Mouse (Mus musculus) midbrain, postnatal 0 days (tissue): ENCODE measurements around the gene Tpgs1. TPM values are rescaled to one million over a fixed set of nuclear protein-coding genes. Genes with fewer than 3 reads are reported as not detected.

Experiments
- ATAC-seq: fragments of 200-750 bp; cut with Nextera tagmentation; 2 replicates; pipeline ENCODE4 v1.8.0; 2017; ENCODE audit warnings: moderate number of reproducible peaks, mild to moderate bottlenecking, moderate TSS enrichment, moderate library complexity; ENCODE audit not compliant: low FRiP score
- DNase-seq: peaks from one replicate; pipeline ENCODE4 v3.0.0-alpha.2; 2015; ENCODE audit warnings: low spot score
- H3K27ac ChIP-seq: fragments of 300-500 bp; sonication (generic); 2 replicates; pipeline ENCODE4 v1.5.1; 2014; ENCODE audit warnings: low read depth, mild to moderate bottlenecking, low read length, mixed read lengths
- H3K27me3 ChIP-seq: fragments of 300-500 bp; sonication (generic); 2 replicates; pipeline ENCODE4 v1.6.1; 2014; ENCODE audit warnings: low read length, control low read depth, mixed read lengths; ENCODE audit not compliant: insufficient read depth
- H3K36me3 ChIP-seq: fragments of 300-500 bp; sonication (generic); 2 replicates; pipeline ENCODE4 v1.6.1; 2014; ENCODE audit warnings: low read length, control low read depth, mixed read lengths; ENCODE audit not compliant: insufficient read depth
- H3K4me1 ChIP-seq: fragments of 300-500 bp; sonication (generic); 2 replicates; pipeline ENCODE4 v1.6.1; 2014; ENCODE audit warnings: mild to moderate bottlenecking, control low read depth, antibody characterized with exemption, low read length, mixed read lengths; ENCODE audit not compliant: insufficient read depth
- H3K4me2 ChIP-seq: fragments of 300-500 bp; sonication (generic); 2 replicates; pipeline ENCODE4 v1.6.1; 2014; ENCODE audit warnings: low read depth, mild to moderate bottlenecking, low read length, mixed read lengths; ENCODE audit not compliant: poor library complexity, severe bottlenecking
- H3K4me3 ChIP-seq: fragments of 300-500 bp; sonication (generic); 2 replicates; pipeline ENCODE4 v1.5.1; 2014; ENCODE audit warnings: low read depth, mild to moderate bottlenecking, low read length, moderate library complexity
- H3K9ac ChIP-seq: fragments of 300-500 bp; sonication (generic); replicated peaks from 2 replicates; pipeline ENCODE4 v1.6.1; 2014; ENCODE audit warnings: mild to moderate bottlenecking, low read length, moderate library complexity, mixed read lengths; ENCODE audit not compliant: poor library complexity, severe bottlenecking
- H3K9me3 ChIP-seq: fragments of 300-500 bp; sonication (generic); 2 replicates; pipeline ENCODE4 v1.6.1; 2016; ENCODE audit warnings: low read length, control low read depth
- CTCF ChIP-seq: IDR thresholded peaks from 2 replicates; pipeline ENCODE4 v1.5.1; 2016; ENCODE audit warnings: antibody characterized with exemption, mild to moderate bottlenecking
- WGBS: fragments of 180-500 bp; shearing (Covaris S2); extraction: QIAGEN DNeasy Blood & Tissue Kit; methylation state at CpG from one replicate; pipeline ENCODE4 v1.1.7; 2014; 5-methylcytosine and 5-hydroxymethylcytosine counted together
- polyA plus RNA-seq: library from polyadenylated mRNA; unstranded; fragments of >200 nt; fragmentation: Nextera tagmentation; extraction: Ambion mirVana; gene quantifications from 2 replicates; pipeline ENCODE4 v1.2.1, GENCODE M21; 2015
- total RNA-seq: library from RNA; depleted of rRNA; stranded (reverse); fragments of >200 nt; gene quantifications from 2 replicates; pipeline ENCODE4 v1.2.3, GENCODE M21; 2014

Gene Tpgs1
- total and polyA plus RNA-seq, 2 experiments from 2014 or later, result 80.9 to 139 TPM

- no peaks in the 10 kb centered on the region for H3K27me3 ChIP-seq
- 0 out of 2 replicates have a peak, but pooled peaks cover 3% of the 10 kb centered on the region for H3K36me3 ChIP-seq
- peaks cover 9% of the 10 kb centered on the region; the same call in 1 of the 2 replicates for H3K4me1 ChIP-seq
- H3K9me3 ChIP-seq, result no peaks in the 10 kb centered on the region
- no peak overlapping the region for H3K9ac ChIP-seq
- H3K4me2 ChIP-seq, result no peak overlapping the region
- H3K4me3 ChIP-seq, result no peak overlapping the region
- H3K27ac ChIP-seq, result no peak overlapping the region
- WGBS, result 83% methylated on average over 17 of the region's 17 CpGs
- TF ChIP-seq CTCF, result no peak
- ATAC-seq (no peak), DNase-seq (no peak)
Measured at GRCm38 (mm10) chr10:79633006-79633777, 36.0 kb upstream of the Tpgs1 start.

GRCm38 (mm10) chr10:79636287-79636686 is 32.9 kb upstream of the Tpgs1 start:
- TF ChIP-seq CTCF, result no peak
- no peak for DNase-seq
- 70% methylated on average over 8 of the region's 8 CpGs for WGBS
- no peaks in the 10 kb centered on the region for H3K9me3 ChIP-seq
- peaks cover 5% of the 10 kb centered on the region; the same call in 1 of the 2 replicates for H3K27me3 ChIP-seq
- H3K27ac ChIP-seq, result 0 out of 2 replicates have a peak overlapping the region, but pooled peaks have one; percentile 18
- H3K9ac ChIP-seq, result peak overlapping the region; percentile 89; the same call in 1 of the 2 replicates
- peak overlapping the region; percentile 92 for H3K4me2 ChIP-seq
- peaks cover 12% of the 10 kb centered on the region; the same call in 1 of the 2 replicates for H3K4me1 ChIP-seq
- peak; percentile 7; the same call in 1 of the 2 replicates for ATAC-seq
- H3K36me3 ChIP-seq, result no peaks in the 10 kb centered on the region
- H3K4me3 ChIP-seq, result peak overlapping the region; percentile 84

- H3K9ac ChIP-seq, result peak within 1 kb of the TSS; percentile 89
- no peak for TF ChIP-seq CTCF
- peak; percentile 83 for DNase-seq
- peak within 1 kb of the TSS; percentile 93 for H3K27ac ChIP-seq
- H3K36me3 ChIP-seq, result no peaks in the 10 kb centered on the region
- peaks cover 5% of the 10 kb centered on the region; the same call in 1 of the 2 replicates for H3K27me3 ChIP-seq
- under 1% methylated on average over 108 of the region's 116 CpGs for WGBS
- no peaks in the 10 kb centered on the region for H3K9me3 ChIP-seq
- H3K4me2 ChIP-seq, result peak within 1 kb of the TSS; percentile 92
- ATAC-seq, result peak; percentile 88
- peak within 1 kb of the TSS; percentile 84 for H3K4me3 ChIP-seq
- H3K4me1 ChIP-seq, result peaks cover 12% of the 10 kb centered on the region; the same call in 1 of the 2 replicates
Measured at GRCm38 (mm10) chr10:79637128-79638110, 31.8 kb upstream of the Tpgs1 start, which contains the start of gene Shc2. TSS of gene Shc2 (minus strand) at chr10:79637918.

- peak overlapping the region; percentile 93; the same call in 1 of the 2 replicates for H3K27ac ChIP-seq
- H3K4me3 ChIP-seq, result peak overlapping the region; percentile 84; the same call in 1 of the 2 replicates
- ATAC-seq (no peak), DNase-seq (peak; percentile 55)
- peak overlapping the region; percentile 1; the same call in 1 of the 2 replicates for H3K9ac ChIP-seq
- peak overlapping the region; percentile 92 for H3K4me2 ChIP-seq
- H3K4me1 ChIP-seq, result peaks cover 12% of the 10 kb centered on the region; the same call in 1 of the 2 replicates
- no peaks in the 10 kb centered on the region for H3K9me3 ChIP-seq
- H3K36me3 ChIP-seq, result no peaks in the 10 kb centered on the region
- WGBS, result 4% methylated on average over 22 of the region's 23 CpGs
- H3K27me3 ChIP-seq, result peaks cover 5% of the 10 kb centered on the region; the same call in 1 of the 2 replicates
- 0 out of 2 replicates have a peak, but pooled peaks have one; percentile 6 for TF ChIP-seq CTCF
Measured at GRCm38 (mm10) chr10:79638486-79639204, 30.5 kb upstream of the Tpgs1 start.

GRCm38 (mm10) chr10:79645711-79646110 is 23.5 kb upstream of the Tpgs1 start, which contains the start of gene Odf3l2:
TSS of gene Odf3l2 (minus strand) at chr10:79645738.
- DNase-seq (no peak), ATAC-seq (no peak)
- Histone ChIP-seq H3K36me3 (no peaks in the 10 kb centered on the region), H3K27me3 (no peaks in the 10 kb centered on the region), H3K9me3 (no peaks in the 10 kb centered on the region), H3K4me3 (no peak within 1 kb of the TSS), H3K9ac (no peak within 1 kb of the TSS), H3K4me1 (no peaks in the 10 kb centered on the region), H3K4me2 (no peak within 1 kb of the TSS), H3K27ac (no peak within 1 kb of the TSS)
- 74% methylated on average over 8 of the region's 8 CpGs for WGBS
- TF ChIP-seq CTCF, result no peak
